Mouse (Mus musculus): ENCODE measurements around the gene Ntsr1. TPM values are rescaled to one million over a fixed set of nuclear protein-coding genes. Genes with fewer than 3 reads are reported as not detected.

Gene Ntsr1
- polyA plus RNA-seq, 1 experiment from 2014 or later = 1.9 TPM

DNA sequence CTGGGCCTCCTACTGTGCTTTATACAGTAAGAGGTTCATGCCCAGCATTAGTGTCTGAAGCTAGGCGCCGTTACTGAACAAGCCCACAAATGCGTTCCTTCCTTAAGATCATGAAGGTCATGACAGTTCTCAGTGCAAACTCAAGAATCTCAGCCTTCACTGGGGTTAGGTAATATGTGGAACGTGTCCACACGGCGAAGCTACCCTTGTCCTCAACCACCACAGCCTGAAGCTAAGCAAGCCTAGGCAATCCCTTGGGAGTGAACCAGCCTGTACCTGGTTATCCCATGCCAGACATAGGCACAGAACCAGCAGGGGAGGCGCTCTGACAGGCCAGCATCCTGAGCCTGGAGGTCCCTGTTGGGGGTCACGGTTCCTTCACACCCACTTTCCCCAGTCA lies 30.9 kb upstream of the Ntsr1 start:
- WGBS = 86% methylated on average over 8 of the region's 8 CpGs

DNA sequence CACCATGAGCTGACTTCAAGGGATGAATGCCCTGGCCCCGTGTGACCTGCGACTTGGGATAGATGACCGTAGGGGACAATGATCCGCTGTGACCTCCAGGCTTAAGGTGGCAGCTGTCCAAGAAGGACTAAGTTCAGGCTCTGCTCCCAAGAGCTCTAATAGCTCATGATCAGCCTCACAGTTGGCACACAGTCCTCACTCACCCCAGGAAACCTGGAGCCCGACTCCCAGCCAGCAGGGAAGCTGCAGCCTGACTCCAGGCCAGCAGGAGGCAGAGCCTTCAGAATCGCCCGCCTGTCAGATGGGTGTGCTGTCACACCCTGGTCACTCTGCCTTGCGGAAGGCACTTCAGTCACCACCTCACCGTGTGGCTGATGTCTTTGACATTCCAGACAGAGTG lies 30.0 kb upstream of the Ntsr1 start:
- H3K9ac ChIP-seq (ENCODE audit: low read length) = no peak overlapping the region
- ATAC-seq (replicated peaks; ENCODE audit: extremely low read depth, insufficient read depth, low FRiP score) = no peak
- H3K27ac ChIP-seq (ENCODE audit: low read length) = no peak overlapping the region
- H3K4me2 ChIP-seq (ENCODE audit: low read depth, low read length) = no peak overlapping the region
- H3K36me3 ChIP-seq (ENCODE audit: control insufficient read depth, insufficient read depth) = no peaks in the 10 kb centered on the region
- H3K4me3 ChIP-seq (ENCODE audit: low read length) = no peak overlapping the region
- H3K4me1 ChIP-seq (ENCODE audit: control insufficient read depth, insufficient read depth, low read length) = no peaks in the 10 kb centered on the region
- 51% methylated on average over 9 of the region's 9 CpGs for WGBS
- no peaks in the 10 kb centered on the region for H3K27me3 ChIP-seq (ENCODE audit: control insufficient read depth, insufficient read depth, low read length)
- no peaks in the 10 kb centered on the region for H3K9me3 ChIP-seq (replicated peaks; ENCODE audit: control insufficient read depth, low read length)

More for the DNA sequence above, 30.9 kb upstream of the Ntsr1 start:
- ATAC-seq (replicated peaks; ENCODE audit: extremely low read depth, insufficient read depth, low FRiP score) = no peak
- no peaks in the 10 kb centered on the region for H3K36me3 ChIP-seq (ENCODE audit: control insufficient read depth, insufficient read depth)
- H3K4me1 ChIP-seq (ENCODE audit: control insufficient read depth, insufficient read depth, low read length) = no peaks in the 10 kb centered on the region
- H3K4me2 ChIP-seq (ENCODE audit: low read depth, low read length) = no peak overlapping the region
- no peaks in the 10 kb centered on the region for H3K9me3 ChIP-seq (replicated peaks; ENCODE audit: control insufficient read depth, low read length)
- H3K27ac ChIP-seq (ENCODE audit: low read length) = no peak overlapping the region
- no peaks in the 10 kb centered on the region for H3K27me3 ChIP-seq (ENCODE audit: control insufficient read depth, insufficient read depth, low read length)
- no peak overlapping the region for H3K4me3 ChIP-seq (ENCODE audit: low read length)
- H3K9ac ChIP-seq (ENCODE audit: low read length) = no peak overlapping the region

DNA sequence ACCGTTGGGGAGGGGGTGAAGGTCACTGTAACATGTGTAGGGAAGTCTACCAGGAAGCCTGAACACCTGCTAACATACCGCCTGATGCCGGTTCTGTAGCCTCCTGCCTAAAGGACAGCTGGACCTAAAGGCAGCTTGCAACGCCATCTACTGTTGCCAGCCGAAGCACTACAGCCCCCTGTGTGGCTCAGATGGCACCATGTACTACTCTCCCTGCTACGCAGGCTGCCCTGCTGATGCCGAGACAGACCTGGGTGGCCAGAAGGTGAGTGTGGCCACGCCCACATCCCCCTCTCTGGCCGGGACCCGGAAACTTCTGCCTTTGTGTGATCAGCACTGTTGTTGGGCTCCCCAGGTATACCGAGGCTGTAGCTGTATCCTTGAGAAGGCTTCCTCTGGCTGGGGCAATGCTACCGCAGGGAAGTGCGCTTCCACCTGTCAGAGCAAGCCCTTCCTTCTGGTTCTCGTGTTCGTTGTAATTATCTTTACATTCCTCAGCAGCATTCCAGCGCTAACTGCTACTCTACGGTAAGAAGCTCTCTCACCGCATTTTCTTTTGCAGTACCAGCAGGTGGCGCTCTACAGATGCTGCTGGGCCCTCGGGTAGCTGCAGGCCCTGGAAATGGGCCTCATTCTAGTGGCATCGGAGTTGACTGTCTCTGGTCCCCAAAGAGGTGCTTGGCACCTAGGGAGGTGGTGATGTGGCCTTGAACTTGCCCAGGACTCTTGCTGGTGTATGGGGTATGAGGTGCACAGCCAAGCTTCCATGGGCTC lies 27.3 kb upstream of the Ntsr1 start:
- Histone ChIP-seq H3K4me1 (ENCODE audit: control insufficient read depth, insufficient read depth, low read length) (no peaks in the 10 kb centered on the region), H3K27me3 (ENCODE audit: control insufficient read depth, insufficient read depth, low read length) (no peaks in the 10 kb centered on the region), H3K9me3 (replicated peaks; ENCODE audit: control insufficient read depth, low read length) (no peaks in the 10 kb centered on the region), H3K36me3 (ENCODE audit: control insufficient read depth, insufficient read depth) (no peaks in the 10 kb centered on the region), H3K4me2 (ENCODE audit: low read depth, low read length) (no peak overlapping the region), H3K4me3 (ENCODE audit: low read length) (no peak overlapping the region), H3K9ac (ENCODE audit: low read length) (no peak overlapping the region), H3K27ac (ENCODE audit: low read length) (no peak overlapping the region)
- ATAC-seq (replicated peaks; ENCODE audit: extremely low read depth, insufficient read depth, low FRiP score) = peak; percentile 3; the same call in 1 of the 2 replicates
- WGBS = 13% methylated on average over 21 of the region's 21 CpGs

DNA sequence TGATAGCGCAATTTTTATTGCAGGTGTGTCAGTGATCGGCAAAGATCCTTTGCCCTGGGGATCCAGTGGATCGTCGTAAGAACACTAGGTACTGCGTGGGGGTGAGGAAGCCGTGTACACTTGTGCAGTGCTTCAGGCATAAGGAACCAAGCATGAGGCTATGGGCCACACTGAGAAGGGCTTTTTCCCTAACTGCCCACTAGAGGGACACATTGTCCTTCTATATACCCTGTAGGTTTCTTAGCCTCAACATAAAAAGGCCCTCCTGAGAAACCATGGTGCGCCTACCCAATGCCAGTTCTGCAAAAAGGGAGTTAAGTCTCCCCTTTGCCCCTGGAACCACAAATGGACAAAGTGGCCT lies 26.7 kb upstream of the Ntsr1 start:
- Histone ChIP-seq H3K36me3 (ENCODE audit: control insufficient read depth, insufficient read depth) (no peaks in the 10 kb centered on the region), H3K9ac (ENCODE audit: low read length) (no peak overlapping the region), H3K4me1 (ENCODE audit: control insufficient read depth, insufficient read depth, low read length) (no peaks in the 10 kb centered on the region), H3K9me3 (replicated peaks; ENCODE audit: control insufficient read depth, low read length) (no peaks in the 10 kb centered on the region), H3K4me2 (ENCODE audit: low read depth, low read length) (no peak overlapping the region), H3K27me3 (ENCODE audit: control insufficient read depth, insufficient read depth, low read length) (no peaks in the 10 kb centered on the region), H3K27ac (ENCODE audit: low read length) (no peak overlapping the region), H3K4me3 (ENCODE audit: low read length) (no peak overlapping the region)
- 38% methylated on average over 7 of the region's 7 CpGs for WGBS
- ATAC-seq (replicated peaks; ENCODE audit: extremely low read depth, insufficient read depth, low FRiP score) = peak; percentile 64

DNA sequence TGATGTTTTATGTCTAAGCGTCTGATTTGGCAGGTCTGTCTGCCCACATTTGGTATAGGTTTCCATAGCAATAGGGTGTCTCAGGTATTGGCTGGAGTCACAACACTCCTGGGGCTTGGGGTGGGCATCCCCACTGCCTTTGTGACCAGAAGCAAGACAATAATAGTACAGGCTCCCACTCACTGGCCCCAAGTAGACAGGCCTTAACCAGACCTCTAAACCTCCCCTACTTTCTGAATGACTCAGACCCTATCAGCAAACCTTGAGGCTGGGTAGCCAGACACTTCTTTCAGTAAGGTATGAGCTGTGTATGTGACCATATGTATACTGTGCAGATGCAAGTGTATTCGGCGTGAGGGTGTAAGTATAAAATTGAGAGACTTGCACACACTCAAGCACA lies 24.9 kb upstream of the Ntsr1 start:
- no peak for ATAC-seq (replicated peaks; ENCODE audit: extremely low read depth, insufficient read depth, low FRiP score)
- peaks cover 2% of the 10 kb centered on the region; the same call in 1 of the 2 replicates for H3K27me3 ChIP-seq (ENCODE audit: control insufficient read depth, insufficient read depth, low read length)
- no peak overlapping the region for H3K27ac ChIP-seq (ENCODE audit: low read length)
- no peak overlapping the region for H3K9ac ChIP-seq (ENCODE audit: low read length)
- no peak overlapping the region for H3K4me3 ChIP-seq (ENCODE audit: low read length)
- H3K36me3 ChIP-seq (ENCODE audit: control insufficient read depth, insufficient read depth) = no peaks in the 10 kb centered on the region
- no peak overlapping the region for H3K4me2 ChIP-seq (ENCODE audit: low read depth, low read length)
- no peaks in the 10 kb centered on the region for H3K4me1 ChIP-seq (ENCODE audit: control insufficient read depth, insufficient read depth, low read length)
- no peaks in the 10 kb centered on the region for H3K9me3 ChIP-seq (replicated peaks; ENCODE audit: control insufficient read depth, low read length)
- 90% methylated on average over 3 of the region's 3 CpGs for WGBS

DNA sequence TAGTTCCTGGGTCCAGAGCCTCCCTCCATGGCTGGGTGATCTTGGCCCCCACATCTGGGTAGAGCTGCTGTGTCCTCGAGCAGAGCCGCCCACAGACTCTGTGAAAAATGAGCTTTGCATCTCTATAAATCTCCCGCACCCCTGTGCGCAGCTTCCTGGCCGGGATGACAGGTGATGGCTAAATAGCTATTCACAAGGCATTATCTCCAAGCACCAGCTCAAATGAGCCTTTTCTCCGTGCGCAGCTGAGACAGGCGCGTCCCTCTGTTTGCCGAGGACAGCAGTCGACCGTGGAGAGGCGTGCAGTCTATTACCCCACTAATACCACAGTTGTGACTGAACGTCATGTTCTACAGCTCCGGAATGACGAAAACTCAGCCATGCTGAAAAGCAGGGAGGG lies 17.5 kb upstream of the Ntsr1 start:
- Histone ChIP-seq H3K4me3 (ENCODE audit: low read length) (no peak overlapping the region), H3K36me3 (ENCODE audit: control insufficient read depth, insufficient read depth) (no peaks in the 10 kb centered on the region), H3K4me1 (ENCODE audit: control insufficient read depth, insufficient read depth, low read length) (no peaks in the 10 kb centered on the region), H3K4me2 (ENCODE audit: low read depth, low read length) (no peak overlapping the region), H3K9me3 (replicated peaks; ENCODE audit: control insufficient read depth, low read length) (no peaks in the 10 kb centered on the region), H3K9ac (ENCODE audit: low read length) (no peak overlapping the region), H3K27ac (ENCODE audit: low read length) (no peak overlapping the region), H3K27me3 (ENCODE audit: control insufficient read depth, insufficient read depth, low read length) (peaks cover 22% of the 10 kb centered on the region)
- no peak for ATAC-seq (replicated peaks; ENCODE audit: extremely low read depth, insufficient read depth, low FRiP score)
- 32% methylated on average over 16 of the region's 16 CpGs for WGBS

DNA sequence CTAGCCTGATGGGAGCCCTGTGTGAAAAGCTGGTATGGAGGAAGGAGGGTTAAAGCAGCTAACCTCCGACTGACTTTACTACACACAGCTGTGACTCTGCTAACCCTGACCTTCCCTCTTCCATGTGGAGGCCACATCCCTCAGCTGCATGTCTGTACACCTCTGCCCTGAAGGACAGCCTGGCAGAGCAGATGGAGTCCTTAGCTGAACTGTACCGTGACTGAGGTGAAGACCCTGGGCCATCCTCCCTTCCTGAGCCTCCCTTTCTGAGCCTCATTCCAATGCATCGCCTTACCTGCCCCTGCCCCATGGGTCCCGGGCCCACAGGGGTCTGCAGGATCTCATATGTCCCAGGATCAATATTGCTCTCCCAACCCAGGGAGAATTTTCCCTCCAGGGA lies 14.9 kb upstream of the Ntsr1 start:
- Histone ChIP-seq H3K4me2 (ENCODE audit: low read depth, low read length) (no peak overlapping the region), H3K36me3 (ENCODE audit: control insufficient read depth, insufficient read depth) (no peaks in the 10 kb centered on the region), H3K27me3 (ENCODE audit: control insufficient read depth, insufficient read depth, low read length) (peaks cover 30% of the 10 kb centered on the region), H3K4me3 (ENCODE audit: low read length) (no peak overlapping the region), H3K9ac (ENCODE audit: low read length) (no peak overlapping the region), H3K27ac (ENCODE audit: low read length) (no peak overlapping the region), H3K4me1 (ENCODE audit: control insufficient read depth, insufficient read depth, low read length) (no peaks in the 10 kb centered on the region), H3K9me3 (replicated peaks; ENCODE audit: control insufficient read depth, low read length) (no peaks in the 10 kb centered on the region)
- no peak for ATAC-seq (replicated peaks; ENCODE audit: extremely low read depth, insufficient read depth, low FRiP score)
- WGBS = 61% methylated on average over 4 of the region's 4 CpGs

DNA sequence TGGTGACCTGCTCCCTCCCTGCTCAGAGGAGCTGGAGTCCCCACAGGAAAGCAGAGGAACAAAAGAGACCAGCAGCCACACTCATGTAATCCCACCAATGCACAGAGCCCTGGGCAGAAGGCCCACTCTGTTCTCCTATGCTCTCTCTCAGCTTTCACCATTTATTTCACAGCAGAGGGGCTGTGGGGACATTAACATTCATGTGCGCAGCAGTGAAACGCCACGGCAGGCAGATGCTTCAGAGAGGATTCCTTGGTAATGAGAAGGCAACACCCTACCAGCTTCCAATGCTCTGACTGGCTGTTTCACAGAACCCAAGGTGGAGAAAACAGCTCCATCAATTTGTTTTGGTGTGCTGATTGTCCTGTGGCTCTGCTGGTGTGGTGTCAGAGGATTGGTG lies 14.5 kb upstream of the Ntsr1 start:
- H3K27me3 ChIP-seq (ENCODE audit: control insufficient read depth, insufficient read depth, low read length) = peaks cover 30% of the 10 kb centered on the region
- no peak overlapping the region for H3K4me2 ChIP-seq (ENCODE audit: low read depth, low read length)

DNA sequence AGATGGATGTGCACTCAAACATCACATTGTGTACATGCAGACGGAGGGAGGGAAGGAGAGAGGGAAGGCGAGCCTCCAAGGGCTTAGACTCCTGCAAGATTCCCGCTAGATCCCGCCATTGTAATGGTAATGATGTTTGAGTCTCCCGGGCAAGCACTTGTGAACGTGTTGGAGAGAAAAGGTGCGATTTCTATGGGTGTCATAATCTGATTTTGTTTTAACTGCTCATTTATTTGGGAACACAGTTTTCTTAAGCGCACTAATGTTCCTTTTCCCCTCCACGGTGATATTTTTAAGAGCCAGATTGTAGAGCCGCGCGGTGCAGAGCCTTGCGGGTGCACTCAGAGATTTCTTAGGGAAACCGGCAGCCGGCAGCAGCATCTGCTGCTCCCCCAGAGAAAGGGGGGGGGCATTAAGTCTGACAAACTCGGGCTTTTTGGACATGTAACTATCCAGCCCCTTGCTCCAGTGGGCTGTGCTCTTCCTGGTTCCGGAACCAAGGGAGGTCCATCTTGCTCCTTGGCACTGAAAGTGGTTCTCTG lies 11.5 kb upstream of the Ntsr1 start:
- no peak overlapping the region for H3K27ac ChIP-seq (ENCODE audit: low read length)
- H3K4me3 ChIP-seq (ENCODE audit: low read length) = no peak overlapping the region
- H3K36me3 ChIP-seq (ENCODE audit: control insufficient read depth, insufficient read depth) = no peaks in the 10 kb centered on the region
- 19% methylated on average over 17 of the region's 17 CpGs for WGBS
- H3K4me2 ChIP-seq (ENCODE audit: low read depth, low read length) = no peak overlapping the region
- ATAC-seq (replicated peaks; ENCODE audit: extremely low read depth, insufficient read depth, low FRiP score) = no peak
- H3K4me1 ChIP-seq (ENCODE audit: control insufficient read depth, insufficient read depth, low read length) = no peaks in the 10 kb centered on the region
- no peaks in the 10 kb centered on the region for H3K9me3 ChIP-seq (replicated peaks; ENCODE audit: control insufficient read depth, low read length)
- H3K9ac ChIP-seq (ENCODE audit: low read length) = no peak overlapping the region
- peaks cover 19% of the 10 kb centered on the region for H3K27me3 ChIP-seq (ENCODE audit: control insufficient read depth, insufficient read depth, low read length)

More for the DNA sequence above, 14.5 kb upstream of the Ntsr1 start:
- H3K9ac ChIP-seq (ENCODE audit: low read length) = no peak overlapping the region
- 75% methylated on average over 3 of the region's 3 CpGs for WGBS
- H3K36me3 ChIP-seq (ENCODE audit: control insufficient read depth, insufficient read depth) = no peaks in the 10 kb centered on the region
- H3K27ac ChIP-seq (ENCODE audit: low read length) = no peak overlapping the region
- H3K4me1 ChIP-seq (ENCODE audit: control insufficient read depth, insufficient read depth, low read length) = no peaks in the 10 kb centered on the region
- no peak for ATAC-seq (replicated peaks; ENCODE audit: extremely low read depth, insufficient read depth, low FRiP score)
- no peak overlapping the region for H3K4me3 ChIP-seq (ENCODE audit: low read length)
- no peaks in the 10 kb centered on the region for H3K9me3 ChIP-seq (replicated peaks; ENCODE audit: control insufficient read depth, low read length)
